Mouse (Mus musculus): Measurements from ENCODE around the gene Slc2a8. TPM values are rescaled to one million over a fixed set of nuclear protein-coding genes. Genes with fewer than 3 reads are reported as not detected.

The Slc2a8 gene
- polyA plus RNA-seq, 1 experiment from 2014 or later = 11.2 TPM

- Histone ChIP-seq H3K9me3 (replicated peaks) (no peaks in the 10 kb centered on the region), H3K4me1 (no peaks in the 10 kb centered on the region), H3K4me2 (no peak overlapping the region), H3K4me3 (no peak overlapping the region), H3K9ac (no peak overlapping the region), H3K27me3 (replicated peaks) (no peaks in the 10 kb centered on the region; the same call in 1 of the 2 replicates), H3K27ac (no peak overlapping the region), H3K36me3 (no peaks in the 10 kb centered on the region)
- no peak for ATAC-seq
- 47% methylated on average over 6 of the region's 6 CpGs for WGBS (ENCODE audit: insufficient replicate concordance)
Observed at GRCm38 (mm10) chr2:32992130-32992529, 10.2 kb upstream of the Slc2a8 start.

- Histone ChIP-seq H3K4me3 (no peak overlapping the region), H3K27me3 (replicated peaks) (no peaks in the 10 kb centered on the region; the same call in 1 of the 2 replicates), H3K27ac (no peak overlapping the region), H3K36me3 (no peaks in the 10 kb centered on the region), H3K4me1 (no peaks in the 10 kb centered on the region), H3K9ac (no peak overlapping the region), H3K4me2 (no peak overlapping the region), H3K9me3 (replicated peaks) (no peaks in the 10 kb centered on the region)
- WGBS (ENCODE audit: insufficient replicate concordance) = 51% methylated on average over 13 of the region's 13 CpGs
- ATAC-seq = no peak
Observed at GRCm38 (mm10) chr2:32990167-32990832, 8.4 kb upstream of the Slc2a8 start.

GRCm38 (mm10) chr2:32989376-32989775, 7.5 kb upstream of the Slc2a8 start:
- Histone ChIP-seq H3K36me3 (no peaks in the 10 kb centered on the region), H3K27me3 (replicated peaks) (peaks cover 4% of the 10 kb centered on the region), H3K27ac (no peak overlapping the region), H3K4me3 (no peak overlapping the region), H3K4me1 (no peaks in the 10 kb centered on the region), H3K9ac (0 out of 2 replicates have a peak overlapping the region, but pooled peaks have one; percentile 1), H3K9me3 (replicated peaks) (no peaks in the 10 kb centered on the region), H3K4me2 (no peak overlapping the region)
- WGBS (ENCODE audit: insufficient replicate concordance) = 62% methylated on average over 3 of the region's 3 CpGs
- no peak for ATAC-seq

- peaks cover 12% of the 10 kb centered on the region for H3K27me3 ChIP-seq (replicated peaks)
- no peak for ATAC-seq
- H3K9me3 ChIP-seq (replicated peaks) = no peaks in the 10 kb centered on the region
- H3K4me2 ChIP-seq = no peak overlapping the region
- no peaks in the 10 kb centered on the region for H3K36me3 ChIP-seq
- no peak overlapping the region for H3K4me3 ChIP-seq
- H3K4me1 ChIP-seq = peaks cover 17% of the 10 kb centered on the region
- no peak overlapping the region for H3K27ac ChIP-seq
- 64% methylated on average over 8 of the region's 8 CpGs for WGBS (ENCODE audit: insufficient replicate concordance)
- no peak overlapping the region for H3K9ac ChIP-seq
Observed at GRCm38 (mm10) chr2:32985844-32986243, 4.0 kb upstream of the Slc2a8 start.

GRCm38 (mm10) chr2:32983617-32984016, 1.7 kb upstream of the Slc2a8 start:
- Histone ChIP-seq H3K9me3 (replicated peaks) (no peaks in the 10 kb centered on the region), H3K4me3 (no peak overlapping the region), H3K27me3 (replicated peaks) (peaks cover 12% of the 10 kb centered on the region), H3K36me3 (no peaks in the 10 kb centered on the region), H3K4me1 (peaks cover 37% of the 10 kb centered on the region), H3K4me2 (no peak overlapping the region), H3K27ac (no peak overlapping the region), H3K9ac (no peak overlapping the region)
- ATAC-seq = no peak
- 48% methylated on average over 6 of the region's 6 CpGs for WGBS (ENCODE audit: insufficient replicate concordance)

- H3K4me2 ChIP-seq = peak overlapping the region; percentile 100
- H3K36me3 ChIP-seq = no peaks in the 10 kb centered on the region
- peak overlapping the region; percentile 52; the same call in 1 of the 2 replicates for H3K9ac ChIP-seq
- H3K4me1 ChIP-seq = peaks cover 46% of the 10 kb centered on the region
- H3K4me3 ChIP-seq = peak overlapping the region; percentile 79
- peaks cover 12% of the 10 kb centered on the region for H3K27me3 ChIP-seq (replicated peaks)
- H3K27ac ChIP-seq = no peak overlapping the region
- 5% methylated on average over 4 of the region's 4 CpGs for WGBS (ENCODE audit: insufficient replicate concordance)
- ATAC-seq = no peak
- H3K9me3 ChIP-seq (replicated peaks) = no peaks in the 10 kb centered on the region
Observed at GRCm38 (mm10) chr2:32982700-32983099, 817 bp upstream of the Slc2a8 start.

- Histone ChIP-seq H3K27me3 (replicated peaks) (peaks cover 12% of the 10 kb centered on the region), H3K9me3 (replicated peaks) (no peaks in the 10 kb centered on the region), H3K4me3 (peak overlapping the region; percentile 79), H3K36me3 (no peaks in the 10 kb centered on the region), H3K27ac (peak overlapping the region; percentile 60), H3K4me2 (peak overlapping the region; percentile 100), H3K9ac (peak overlapping the region; percentile 91), H3K4me1 (peaks cover 59% of the 10 kb centered on the region)
- ATAC-seq = peak; percentile 19
- 4% methylated on average over 23 of the region's 23 CpGs for WGBS (ENCODE audit: insufficient replicate concordance)
Observed at GRCm38 (mm10) chr2:32981281-32981680, 602 bp downstream of the Slc2a8 start.

- no peaks in the 10 kb centered on the region for H3K9me3 ChIP-seq (replicated peaks)
- H3K27ac ChIP-seq = no peak overlapping the region; the same call in 1 of the 2 replicates
- H3K4me2 ChIP-seq = peak overlapping the region; percentile 4; the same call in 1 of the 2 replicates
- H3K27me3 ChIP-seq (replicated peaks) = peaks cover 12% of the 10 kb centered on the region
- no peak for ATAC-seq
- 82% methylated on average over 7 of the region's 7 CpGs for WGBS (ENCODE audit: insufficient replicate concordance)
- no peak overlapping the region for H3K9ac ChIP-seq
- peaks cover 12% of the 10 kb centered on the region for H3K36me3 ChIP-seq
- no peak overlapping the region for H3K4me3 ChIP-seq
- H3K4me1 ChIP-seq = peaks cover 61% of the 10 kb centered on the region
Observed at GRCm38 (mm10) chr2:32979675-32980074, 2.2 kb downstream of the Slc2a8 start.

GRCm38 (mm10) chr2:32978675-32979074, 3.2 kb downstream of the Slc2a8 start:
- Histone ChIP-seq H3K4me2 (peak overlapping the region; percentile 31), H3K27ac (peak overlapping the region; percentile 50; the same call in 1 of the 2 replicates), H3K27me3 (replicated peaks) (peaks cover 3% of the 10 kb centered on the region), H3K36me3 (peaks cover 20% of the 10 kb centered on the region), H3K9me3 (replicated peaks) (no peaks in the 10 kb centered on the region), H3K9ac (peak overlapping the region; percentile 8; the same call in 1 of the 2 replicates), H3K4me3 (no peak overlapping the region), H3K4me1 (peaks cover 61% of the 10 kb centered on the region)
- no peak for ATAC-seq
- 25% methylated on average over 3 of the region's 3 CpGs for WGBS (ENCODE audit: insufficient replicate concordance)

GRCm38 (mm10) chr2:32977114-32977513, 4.8 kb downstream of the Slc2a8 start:
- no peak for ATAC-seq
- H3K9me3 ChIP-seq (replicated peaks) = no peaks in the 10 kb centered on the region
- WGBS (ENCODE audit: insufficient replicate concordance) = 71% methylated on average over 5 of the region's 5 CpGs

GRCm38 (mm10) chr2:32974216-32974615, 7.7 kb downstream of the Slc2a8 start:
- no peak overlapping the region for H3K4me3 ChIP-seq
- peaks cover 30% of the 10 kb centered on the region for H3K4me1 ChIP-seq
- H3K27me3 ChIP-seq (replicated peaks) = no peaks in the 10 kb centered on the region
- H3K27ac ChIP-seq = no peak overlapping the region
- ATAC-seq = no peak
- no peak overlapping the region for H3K4me2 ChIP-seq
- 73% methylated on average over 8 of the region's 8 CpGs for WGBS (ENCODE audit: insufficient replicate concordance)
- H3K9me3 ChIP-seq (replicated peaks) = no peaks in the 10 kb centered on the region
- no peak overlapping the region for H3K9ac ChIP-seq
- H3K36me3 ChIP-seq = peaks cover 28% of the 10 kb centered on the region

More at GRCm38 (mm10) chr2:32977114-32977513, 4.8 kb downstream of the Slc2a8 start:
- peaks cover 28% of the 10 kb centered on the region for H3K36me3 ChIP-seq
- H3K4me1 ChIP-seq = peaks cover 52% of the 10 kb centered on the region
- H3K9ac ChIP-seq = no peak overlapping the region
- no peak overlapping the region for H3K4me2 ChIP-seq
- H3K4me3 ChIP-seq = no peak overlapping the region
- H3K27ac ChIP-seq = no peak overlapping the region
- no peaks in the 10 kb centered on the region for H3K27me3 ChIP-seq (replicated peaks)

GRCm38 (mm10) chr2:32971235-32971634, 10.6 kb downstream of the Slc2a8 start:
- Histone ChIP-seq H3K36me3 (peaks cover 28% of the 10 kb centered on the region), H3K9me3 (replicated peaks) (no peaks in the 10 kb centered on the region), H3K4me1 (peaks cover 17% of the 10 kb centered on the region), H3K27ac (no peak overlapping the region), H3K4me2 (no peak overlapping the region), H3K4me3 (no peak overlapping the region), H3K9ac (no peak overlapping the region), H3K27me3 (replicated peaks) (no peaks in the 10 kb centered on the region)
- ATAC-seq = no peak
- WGBS (ENCODE audit: insufficient replicate concordance) = 67% methylated on average over 9 of the region's 9 CpGs

Measured in liver, embryonic 12.5 days (tissue).